Mouse (Mus musculus): ENCODE measurements around the gene Slc25a48.

DNA sequence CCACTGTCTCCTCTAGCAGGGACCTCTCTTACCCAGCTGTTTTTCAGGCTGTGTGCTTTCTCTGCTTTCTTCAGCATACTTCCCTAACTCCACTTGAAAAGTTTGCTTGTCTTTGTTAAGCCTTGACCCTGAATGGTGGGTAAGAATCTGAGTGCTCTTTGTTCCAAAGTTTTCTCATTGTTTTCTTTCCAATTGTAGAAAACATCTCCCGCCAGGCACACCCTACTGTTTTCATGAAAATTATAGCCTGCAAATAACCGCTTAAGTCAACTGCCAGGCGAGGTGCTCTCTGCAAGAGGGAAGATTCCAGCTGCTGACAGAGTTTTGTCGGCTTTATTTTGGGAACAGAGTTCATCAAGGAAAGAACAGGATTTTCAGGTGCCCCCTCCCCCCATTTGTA lies 37.0 kb upstream of the Slc25a48 start:
- TF ChIP-seq CTCF (IDR thresholded peaks at IDR 0.05; ENCODE audit: extremely low read depth, insufficient read depth, insufficient read length, insufficient replicate concordance) (no peak), POLR2A (IDR thresholded peaks at IDR 0.05; ENCODE audit: low read depth, low read length) (no peak)
